Mouse (Mus musculus): ENCODE measurements around the gene Coq2. TPM values are rescaled to one million over a fixed set of nuclear protein-coding genes. Genes with fewer than 3 reads are reported as not detected.

The Coq2 gene
- polyA plus RNA-seq (2014; fragmentation: Nextera tagmentation; extraction: Ambion mirVana), result 58.7 and 63.6 TPM in 2 replicates

DNA sequence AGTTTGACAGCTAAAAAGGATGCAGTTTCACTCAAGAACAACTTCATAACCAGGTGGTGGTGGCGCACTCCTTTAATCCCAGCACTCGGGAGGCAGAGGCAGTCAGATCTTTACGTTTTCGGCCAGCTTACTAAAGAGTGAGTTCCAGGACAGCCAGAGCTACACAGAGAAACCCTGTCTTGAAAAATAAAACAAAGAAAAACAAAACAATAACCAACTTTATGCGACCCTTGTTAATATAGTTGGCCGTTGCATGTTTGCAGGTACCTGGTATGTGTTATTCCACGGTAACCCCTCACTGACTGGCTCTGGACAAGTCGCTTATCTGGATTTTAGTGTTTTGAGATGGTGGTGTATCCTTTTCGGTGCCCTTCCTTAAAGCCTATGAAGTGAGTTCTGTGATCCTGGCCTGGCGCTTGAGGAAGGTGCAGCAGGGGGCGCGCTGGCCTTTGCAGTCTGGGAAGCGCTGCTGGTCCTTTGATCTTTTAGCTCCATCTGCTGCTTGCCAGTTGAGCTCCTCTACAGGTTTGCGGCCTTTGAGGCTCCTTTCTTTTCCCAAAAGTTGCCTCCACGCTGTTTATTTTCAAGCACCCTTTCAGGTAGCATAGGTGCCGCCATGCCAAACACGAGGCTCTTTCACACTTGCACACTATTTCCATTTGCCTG is at the start of gene Coq2:
Gene Coq2, minus strand, starts transcription at position 430 of the 666 bp plus-strand sequence.
- 9% methylated on average over 17 of the region's 17 CpGs for WGBS
- ATAC-seq (replicated peaks; ENCODE audit: low FRiP score) (peak; percentile 72), DNase-seq (ENCODE audit: low spot score) (peak; percentile 80)
- peak within 1 kb of the TSS; percentile 63 for H3K27ac ChIP-seq (ENCODE audit: low read depth, low read length)
- H3K9ac ChIP-seq (ENCODE audit: low read depth, low read length), result peak within 1 kb of the TSS; percentile 87
- peak within 1 kb of the TSS; percentile 80 for H3K4me3 ChIP-seq (ENCODE audit: low read depth, low read length)
- peaks cover 16% of the 10 kb centered on the region for H3K4me1 ChIP-seq (replicated peaks; ENCODE audit: control insufficient read depth, insufficient read depth, low read length)
- no peaks in the 10 kb centered on the region for H3K27me3 ChIP-seq (replicated peaks; ENCODE audit: control insufficient read depth, insufficient read depth, low read length)
- peak within 1 kb of the TSS; percentile 67 for H3K4me2 ChIP-seq
- no peaks in the 10 kb centered on the region for H3K36me3 ChIP-seq (ENCODE audit: control insufficient read depth, insufficient read depth, low read length)
- H3K9me3 ChIP-seq (ENCODE audit: control insufficient read depth, low read length), result no peaks in the 10 kb centered on the region

DNA sequence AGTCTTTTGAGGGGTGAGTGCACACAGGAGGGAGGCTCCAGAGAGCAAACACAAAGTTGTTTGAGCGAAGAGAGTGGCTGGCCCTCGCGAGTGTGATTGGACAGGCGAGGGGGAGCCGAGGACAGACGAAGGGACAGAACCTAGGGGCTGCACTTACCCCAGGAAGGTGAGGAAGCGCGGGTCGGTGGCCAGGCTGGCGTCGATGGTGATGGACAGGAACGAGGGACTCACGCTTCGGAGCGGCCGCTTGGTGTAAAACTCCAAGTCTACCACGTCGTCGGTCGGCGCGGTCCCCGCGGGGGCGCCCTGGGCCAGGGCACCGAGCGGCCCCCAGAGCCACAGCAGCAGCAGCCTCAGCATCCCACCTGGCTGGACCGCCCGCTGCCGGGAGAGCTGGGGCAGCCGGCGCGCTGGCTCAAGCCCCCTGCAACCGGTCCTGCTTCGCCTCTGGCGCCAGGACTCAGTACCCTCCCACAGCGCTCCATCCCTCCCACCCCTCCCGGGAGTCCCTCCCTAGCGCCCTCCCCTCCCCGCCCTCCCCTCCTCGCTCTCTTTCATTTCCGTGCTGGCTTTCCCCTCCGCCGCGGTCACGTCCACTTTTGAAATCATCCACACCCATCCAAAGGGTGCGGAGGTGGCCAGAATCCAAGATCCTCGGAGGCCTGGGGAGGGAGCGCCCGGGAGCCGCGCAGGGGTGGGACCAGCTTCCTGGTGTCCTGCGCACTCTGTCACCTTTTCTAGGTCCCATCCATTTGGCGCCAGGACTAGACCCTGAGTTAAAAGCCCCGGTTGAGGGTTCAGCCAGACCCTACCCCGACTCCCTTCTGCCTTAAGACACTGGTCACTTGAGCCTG is 44.5 kb upstream of the Coq2 start, which contains the start of gene Hpse:
Gene Hpse, minus strand, starts transcription at position 482 of the 854 bp plus-strand sequence.
- peak within 1 kb of the TSS; percentile 81 for H3K4me2 ChIP-seq
- H3K9ac ChIP-seq (ENCODE audit: low read depth, low read length), result peak within 1 kb of the TSS; percentile 28
- no peaks in the 10 kb centered on the region; the same call in 1 of the 2 replicates for H3K9me3 ChIP-seq (ENCODE audit: control insufficient read depth, low read length)
- no peak within 1 kb of the TSS for H3K27ac ChIP-seq (ENCODE audit: low read depth, low read length)
- ATAC-seq (replicated peaks; ENCODE audit: low FRiP score) (peak; percentile 63), DNase-seq (ENCODE audit: low spot score) (peak; percentile 47)
- peaks cover 13% of the 10 kb centered on the region; the same call in 1 of the 2 replicates for H3K27me3 ChIP-seq (replicated peaks; ENCODE audit: control insufficient read depth, insufficient read depth, low read length)
- H3K36me3 ChIP-seq (ENCODE audit: control insufficient read depth, insufficient read depth, low read length), result no peaks in the 10 kb centered on the region
- no peaks in the 10 kb centered on the region; the same call in 1 of the 2 replicates for H3K4me1 ChIP-seq (replicated peaks; ENCODE audit: control insufficient read depth, insufficient read depth, low read length)
- peak within 1 kb of the TSS; percentile 51 for H3K4me3 ChIP-seq (ENCODE audit: low read depth, low read length)
- 1% methylated on average over 48 of the region's 56 CpGs for WGBS

DNA sequence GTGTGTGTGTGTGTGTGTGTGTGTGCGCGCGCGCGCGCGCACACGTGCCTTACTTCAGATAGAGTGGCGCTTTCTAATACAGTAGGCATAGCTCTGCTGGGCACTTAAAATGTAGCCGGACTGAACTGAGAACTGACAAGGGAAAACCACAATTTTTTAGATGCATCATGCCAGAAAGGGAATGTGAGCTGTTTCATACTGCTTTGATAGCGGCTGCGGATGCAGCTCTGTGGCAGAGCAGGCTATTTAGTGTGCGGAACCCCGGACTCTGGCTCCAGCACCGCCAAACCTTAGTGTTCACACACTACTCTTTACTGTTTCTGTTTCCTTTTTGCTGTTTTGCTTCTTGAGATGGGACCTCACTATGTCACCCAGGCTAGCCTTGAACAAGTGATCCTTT is 41.8 kb upstream of the Coq2 start:
- no peaks in the 10 kb centered on the region for H3K36me3 ChIP-seq (ENCODE audit: control insufficient read depth, insufficient read depth, low read length)
- DNase-seq (ENCODE audit: low spot score) (no peak), ATAC-seq (replicated peaks; ENCODE audit: low FRiP score) (no peak)
- H3K9ac ChIP-seq (ENCODE audit: low read depth, low read length), result no peak overlapping the region
- no peak overlapping the region for H3K4me3 ChIP-seq (ENCODE audit: low read depth, low read length)
- H3K4me1 ChIP-seq (replicated peaks; ENCODE audit: control insufficient read depth, insufficient read depth, low read length), result no peaks in the 10 kb centered on the region; the same call in 1 of the 2 replicates
- H3K9me3 ChIP-seq (ENCODE audit: control insufficient read depth, low read length), result no peaks in the 10 kb centered on the region
- H3K4me2 ChIP-seq, result no peak overlapping the region
- H3K27ac ChIP-seq (ENCODE audit: low read depth, low read length), result no peak overlapping the region
- 93% methylated on average over 15 of the region's 15 CpGs for WGBS
- peaks cover 13% of the 10 kb centered on the region; the same call in 1 of the 2 replicates for H3K27me3 ChIP-seq (replicated peaks; ENCODE audit: control insufficient read depth, insufficient read depth, low read length)

DNA sequence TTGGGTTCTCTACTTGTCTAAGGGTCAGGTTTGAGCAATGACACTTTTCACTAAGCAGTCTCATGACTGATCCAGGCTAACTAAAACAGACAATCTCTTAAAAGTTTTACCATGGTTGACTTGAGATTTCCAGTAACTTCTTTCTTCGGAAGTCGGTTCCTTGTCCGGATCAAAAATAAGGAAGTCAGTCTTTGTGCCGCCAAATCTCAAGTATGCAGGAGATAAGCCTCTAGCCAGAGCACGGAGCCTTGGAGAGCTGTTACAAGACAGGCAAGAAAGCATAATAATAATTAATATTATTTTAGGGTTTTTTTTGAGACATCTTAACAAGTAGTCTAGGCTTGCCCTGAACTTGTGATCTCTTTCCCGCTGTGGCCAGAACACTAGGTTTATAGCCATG is 36.3 kb upstream of the Coq2 start:
- no peak overlapping the region for H3K4me3 ChIP-seq (ENCODE audit: low read depth, low read length)
- H3K4me1 ChIP-seq (replicated peaks; ENCODE audit: control insufficient read depth, insufficient read depth, low read length), result 0 out of 2 replicates have a peak, but pooled peaks cover 3% of the 10 kb centered on the region
- H3K27ac ChIP-seq (ENCODE audit: low read depth, low read length), result no peak overlapping the region
- WGBS, result 47% methylated on average over 6 of the region's 6 CpGs
- ATAC-seq (replicated peaks; ENCODE audit: low FRiP score) (no peak), DNase-seq (ENCODE audit: low spot score) (no peak)
- no peak overlapping the region for H3K4me2 ChIP-seq
- H3K9ac ChIP-seq (ENCODE audit: low read depth, low read length), result no peak overlapping the region
- H3K27me3 ChIP-seq (replicated peaks; ENCODE audit: control insufficient read depth, insufficient read depth, low read length), result no peaks in the 10 kb centered on the region
- no peaks in the 10 kb centered on the region for H3K36me3 ChIP-seq (ENCODE audit: control insufficient read depth, insufficient read depth, low read length)
- H3K9me3 ChIP-seq (ENCODE audit: control insufficient read depth, low read length), result no peaks in the 10 kb centered on the region

DNA sequence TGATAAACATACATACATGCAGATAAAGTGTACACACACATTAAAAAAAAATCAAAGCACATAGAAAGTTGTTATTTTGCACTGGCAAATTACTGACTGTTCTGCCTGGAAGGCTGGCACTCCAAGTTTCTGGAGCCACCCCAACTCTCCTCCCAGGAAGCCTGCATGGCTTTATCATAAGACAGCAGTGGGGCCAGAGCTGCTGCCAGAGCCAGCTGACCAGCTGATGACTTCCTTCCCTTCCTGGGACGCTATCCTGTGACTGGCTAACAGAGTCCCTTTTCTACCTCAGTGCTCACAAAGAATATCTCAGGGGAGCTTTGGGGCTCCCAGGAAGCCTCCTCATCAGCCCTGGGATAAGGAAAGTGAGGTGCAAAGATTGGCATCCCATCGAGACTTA is 35.1 kb upstream of the Coq2 start:
- H3K9ac ChIP-seq (ENCODE audit: low read depth, low read length), result no peak overlapping the region
- H3K4me2 ChIP-seq, result no peak overlapping the region
- ATAC-seq (replicated peaks; ENCODE audit: low FRiP score) (no peak), DNase-seq (ENCODE audit: low spot score) (no peak)
- H3K27ac ChIP-seq (ENCODE audit: low read depth, low read length), result no peak overlapping the region
- WGBS, result 25% methylated on average over 2 of the region's 2 CpGs
- H3K4me3 ChIP-seq (ENCODE audit: low read depth, low read length), result no peak overlapping the region
- no peaks in the 10 kb centered on the region for H3K27me3 ChIP-seq (replicated peaks; ENCODE audit: control insufficient read depth, insufficient read depth, low read length)
- no peaks in the 10 kb centered on the region for H3K36me3 ChIP-seq (ENCODE audit: control insufficient read depth, insufficient read depth, low read length)
- H3K9me3 ChIP-seq (ENCODE audit: control insufficient read depth, low read length), result no peaks in the 10 kb centered on the region
- H3K4me1 ChIP-seq (replicated peaks; ENCODE audit: control insufficient read depth, insufficient read depth, low read length), result 0 out of 2 replicates have a peak, but pooled peaks cover 3% of the 10 kb centered on the region

DNA sequence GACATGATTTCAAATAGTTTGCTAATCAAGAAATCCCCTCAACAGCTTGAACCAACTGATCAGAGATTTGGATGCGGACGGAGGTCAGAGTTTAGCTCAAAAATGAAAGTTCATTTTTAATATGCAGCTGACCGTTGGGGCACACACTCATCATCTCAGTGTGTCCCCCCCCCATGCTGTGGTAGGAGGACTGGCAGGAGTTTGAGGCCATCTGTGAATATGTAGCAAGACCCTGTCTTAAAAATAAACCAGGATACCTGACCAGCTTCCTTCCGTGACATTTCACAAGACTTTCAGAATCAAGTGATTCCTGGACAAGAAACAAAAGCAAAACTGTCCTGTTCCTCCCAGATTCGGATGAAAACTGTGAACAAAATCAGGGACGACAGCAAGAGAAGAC is 34.1 kb upstream of the Coq2 start:
- WGBS, result 75% methylated on average over 6 of the region's 6 CpGs
- Histone ChIP-seq H3K9ac (ENCODE audit: low read depth, low read length) (no peak overlapping the region), H3K36me3 (ENCODE audit: control insufficient read depth, insufficient read depth, low read length) (no peaks in the 10 kb centered on the region), H3K4me2 (no peak overlapping the region), H3K9me3 (ENCODE audit: control insufficient read depth, low read length) (no peaks in the 10 kb centered on the region), H3K4me3 (ENCODE audit: low read depth, low read length) (no peak overlapping the region), H3K27me3 (replicated peaks; ENCODE audit: control insufficient read depth, insufficient read depth, low read length) (no peaks in the 10 kb centered on the region), H3K27ac (ENCODE audit: low read depth, low read length) (no peak overlapping the region), H3K4me1 (replicated peaks; ENCODE audit: control insufficient read depth, insufficient read depth, low read length) (0 out of 2 replicates have a peak, but pooled peaks cover 3% of the 10 kb centered on the region)
- no peak for ATAC-seq (replicated peaks; ENCODE audit: low FRiP score)
- DNase-seq (ENCODE audit: low spot score), result no peak

DNA sequence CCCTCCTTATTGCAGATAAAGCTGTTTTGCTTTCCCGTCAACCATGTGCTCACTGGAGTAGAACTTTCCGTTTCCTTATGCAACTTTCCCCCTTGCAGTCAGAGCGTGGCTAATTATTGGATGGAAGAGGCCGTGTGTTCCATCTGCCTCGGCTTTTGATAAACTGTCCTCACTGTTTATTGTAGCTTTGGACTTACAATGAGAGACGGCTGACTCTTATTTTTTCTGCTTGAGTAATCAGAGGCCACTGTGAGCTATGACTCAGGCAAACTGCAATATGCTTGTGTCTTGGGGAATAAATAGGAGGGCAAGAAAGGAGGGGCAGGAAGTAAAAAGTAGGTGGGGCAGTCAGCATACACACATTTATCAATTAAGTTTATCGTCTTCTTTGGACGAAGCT is 31.7 kb upstream of the Coq2 start:
- 69% methylated on average over 8 of the region's 8 CpGs for WGBS
- no peaks in the 10 kb centered on the region for H3K27me3 ChIP-seq (replicated peaks; ENCODE audit: control insufficient read depth, insufficient read depth, low read length)
- H3K27ac ChIP-seq (ENCODE audit: low read depth, low read length), result no peak overlapping the region
- H3K9ac ChIP-seq (ENCODE audit: low read depth, low read length), result no peak overlapping the region
- DNase-seq (ENCODE audit: low spot score) (no peak), ATAC-seq (replicated peaks; ENCODE audit: low FRiP score) (no peak)
- no peak overlapping the region for H3K4me3 ChIP-seq (ENCODE audit: low read depth, low read length)
- H3K36me3 ChIP-seq (ENCODE audit: control insufficient read depth, insufficient read depth, low read length), result no peaks in the 10 kb centered on the region
- H3K4me1 ChIP-seq (replicated peaks; ENCODE audit: control insufficient read depth, insufficient read depth, low read length), result 0 out of 2 replicates have a peak, but pooled peaks cover 3% of the 10 kb centered on the region
- H3K4me2 ChIP-seq, result no peak overlapping the region
- no peaks in the 10 kb centered on the region for H3K9me3 ChIP-seq (ENCODE audit: control insufficient read depth, low read length)

DNA sequence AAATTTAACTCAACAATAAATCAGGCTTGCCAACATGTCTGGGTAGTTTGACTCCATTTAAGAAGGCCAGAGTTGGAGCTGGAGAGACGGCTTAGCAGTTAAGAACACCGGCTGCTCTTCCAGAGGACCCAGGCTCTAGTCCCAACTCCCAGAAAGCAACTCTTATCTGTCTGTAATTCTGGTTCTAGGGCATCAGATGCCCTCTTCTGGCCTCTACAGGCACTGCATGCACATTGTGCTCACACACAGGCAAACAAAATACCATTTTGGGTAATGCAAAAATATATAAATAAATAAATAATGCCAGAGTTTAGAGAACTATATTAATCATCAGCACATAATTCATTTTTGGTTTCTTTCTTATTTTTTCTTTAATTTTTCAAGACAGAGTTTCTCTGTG is 29.3 kb upstream of the Coq2 start:
- Histone ChIP-seq H3K9ac (ENCODE audit: low read depth, low read length) (no peak overlapping the region), H3K4me3 (ENCODE audit: low read depth, low read length) (no peak overlapping the region), H3K9me3 (ENCODE audit: control insufficient read depth, low read length) (no peaks in the 10 kb centered on the region), H3K27ac (ENCODE audit: low read depth, low read length) (no peak overlapping the region), H3K4me1 (replicated peaks; ENCODE audit: control insufficient read depth, insufficient read depth, low read length) (no peaks in the 10 kb centered on the region), H3K27me3 (replicated peaks; ENCODE audit: control insufficient read depth, insufficient read depth, low read length) (no peaks in the 10 kb centered on the region), H3K36me3 (ENCODE audit: control insufficient read depth, insufficient read depth, low read length) (no peaks in the 10 kb centered on the region), H3K4me2 (no peak overlapping the region)
- WGBS, result 99% methylated on average over 2 of the region's 2 CpGs
- DNase-seq (ENCODE audit: low spot score) (no peak), ATAC-seq (replicated peaks; ENCODE audit: low FRiP score) (no peak)
